Mouse (Mus musculus): ENCODE measurements around the gene F2rl1. TPM values are rescaled to one million over a fixed set of nuclear protein-coding genes. Genes with fewer than 3 reads are reported as not detected.

F2rl1 gene
- polyA plus RNA-seq, 1 experiment, result not detected

Other genes with a start within 250 kb of the F2rl1 start
- 19.6 and 24.2 TPM in 2 replicates for gene Zbed3, start 201.6 kb downstream of the F2rl1 start, polyA plus RNA-seq (2012; ENCODE audit: insufficient read depth, insufficient read length, missing spikeins)
- gene Aggf1, start 149.9 kb downstream of the F2rl1 start, polyA plus RNA-seq (2012; ENCODE audit: insufficient read depth, insufficient read length, missing spikeins), result 18.8 and 19.1 TPM in 2 replicates
- not detected in 2 replicates for gene Crhbp, start 80.3 kb downstream of the F2rl1 start, polyA plus RNA-seq (2012; ENCODE audit: insufficient read depth, insufficient read length, missing spikeins)
- not detected in 2 replicates for gene S100z, start 46.5 kb downstream of the F2rl1 start, polyA plus RNA-seq (2012; ENCODE audit: insufficient read depth, insufficient read length, missing spikeins)
- gene F2r, start 93.3 kb upstream of the F2rl1 start, polyA plus RNA-seq (2012; ENCODE audit: insufficient read depth, insufficient read length, missing spikeins), result 5.7 and 10.9 TPM in 2 replicates
- 0.40 TPM in 1 of 2 replicates, not detected in the other for gene F2rl2, start 171.6 kb upstream of the F2rl1 start, polyA plus RNA-seq (2012; ENCODE audit: insufficient read depth, insufficient read length, missing spikeins)